10 mouse cellular contexts compared by ENCODE assay signal in the genomic region with DNA sequence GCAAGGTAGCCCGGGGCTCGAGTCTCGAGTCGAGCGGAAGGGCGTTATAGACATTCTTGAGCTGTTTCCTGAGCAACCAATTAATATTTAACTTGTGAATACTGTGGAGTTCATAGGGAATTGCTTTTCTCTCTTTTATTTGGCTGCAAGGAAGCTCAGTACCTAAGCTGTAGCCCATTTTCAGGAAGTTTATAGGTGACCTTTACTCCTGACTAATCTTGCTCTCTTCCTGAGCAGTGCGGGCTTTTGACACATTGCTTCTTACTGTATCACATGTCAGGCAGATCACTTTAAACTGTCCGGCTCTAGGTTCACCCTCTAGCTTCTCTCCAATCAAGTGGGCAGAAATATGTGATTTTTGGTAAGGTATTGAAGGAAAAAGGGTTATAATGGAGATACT.
"Had no signal": no experiment of that assay in that cellular context is flagged by ENCODE, and none has a peak within 500 bp of the region (broad histone marks: within the 10 kb centered on the region; RNA-seq: fewer than 3 reads in every experiment).

No protein-coding gene starts in this region.

- H3K9ac ChIP-seq: liver, embryonic 15.5 days; midbrain, embryonic 13.5 days had no signal

- H3K4me1 ChIP-seq: limb, embryonic 10.5 days; liver, embryonic 15.5 days; midbrain, embryonic 13.5 days had no signal

- H3K9me3 ChIP-seq: limb, embryonic 10.5 days; liver, embryonic 15.5 days; midbrain, embryonic 13.5 days had no signal

- H3K4me3 ChIP-seq: left cerebral cortex, adult 2 months; limb, embryonic 10.5 days; liver, embryonic 15.5 days; midbrain, embryonic 13.5 days had no signal

- ATAC-seq: lung, postnatal 0 days; midbrain, embryonic 13.5 days had no signal

- DNase-seq: lung, adult 2 months; lung, postnatal 36 days; right cerebral cortex, postnatal 14 days; thymus, postnatal 4 days had no signal

- H3K27ac ChIP-seq: left cerebral cortex, adult 2 months; limb, embryonic 10.5 days; liver, embryonic 15.5 days; midbrain, embryonic 13.5 days had no signal

- H3K4me2 ChIP-seq: liver, embryonic 11.5 days; liver, embryonic 15.5 days; midbrain, embryonic 13.5 days had no signal

- H3K27me3 ChIP-seq: liver, embryonic 15.5 days; midbrain, embryonic 13.5 days had no signal

- H3K36me3 ChIP-seq: limb, embryonic 10.5 days; liver, embryonic 15.5 days; midbrain, embryonic 13.5 days had no signal
